Mouse (Mus musculus) left cerebral cortex, postnatal 25 days (tissue): ENCODE measurements at regions not wholly inside any gene's neighbourhood (a gene's known extent, or its start where the extent isn't known, plus 50 kb on each side); places are given as distances from the start of the nearest gene placed in this dataset.

Experiments used
- DNase-seq, 2 experiments: peaks; one replicate each; pipeline ENCODE4 v3.0.0; 2022; ENCODE audit warnings: low spot score in 2 of 2, mixed read lengths in 1 of 2
- intact Hi-C: fragments of 180-260 bp; cut with DNase I; formaldehyde crosslinking; loops from one replicate; pipeline ENCODE4 v1.15.1; 2025

DNA sequence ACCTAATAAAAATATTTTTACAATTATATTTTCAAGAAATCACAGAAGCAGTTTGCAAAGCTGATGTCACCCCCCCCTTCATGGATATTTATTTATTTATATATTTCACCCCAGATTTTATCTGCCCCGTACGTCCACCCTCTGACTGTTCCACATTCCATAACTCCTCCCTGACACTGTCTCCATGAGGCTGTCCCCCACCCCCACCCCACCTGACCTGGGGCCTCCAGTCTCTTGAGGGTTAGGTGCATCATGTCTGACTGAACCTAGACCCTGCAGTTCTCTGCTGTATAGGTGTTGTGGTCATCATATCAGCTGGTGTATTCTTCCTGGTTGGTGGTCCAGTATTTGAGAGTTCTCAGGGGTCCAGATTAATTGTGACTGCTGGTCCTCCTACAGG lies 1083.9 kb upstream of the Cadm2 start:
- no peak for DNase-seq
- intact Hi-C loops = no loop called here

DNA sequence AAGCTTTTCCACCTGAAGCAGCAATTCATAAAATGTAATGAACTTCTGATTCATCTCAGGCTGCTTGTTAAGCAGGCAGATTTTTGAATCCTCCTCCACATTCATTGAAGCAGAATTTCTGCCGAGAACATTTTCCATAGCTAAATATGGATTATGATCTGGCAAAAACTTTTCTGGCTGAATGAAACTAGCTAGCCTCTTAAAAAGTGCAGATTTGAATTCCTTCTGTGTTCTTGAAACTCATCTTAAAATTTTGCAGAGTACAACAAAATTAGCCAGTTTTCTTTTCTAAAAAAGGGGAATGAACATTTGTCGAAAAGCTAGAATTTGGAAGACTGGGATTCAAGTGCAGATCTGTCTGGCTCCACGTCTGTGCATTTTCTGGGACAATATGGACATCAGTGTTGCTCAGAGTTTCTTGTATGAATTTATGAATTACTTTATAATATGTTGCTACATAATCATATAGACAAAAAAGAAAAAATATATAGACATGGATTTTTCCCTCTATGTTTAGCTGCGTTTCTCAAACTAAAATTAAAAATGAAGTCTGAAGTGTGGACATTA lies 1046.3 kb upstream of the Cadm2 start:
- peak; percentile 16 to 87 for DNase-seq
- intact Hi-C loops = loop anchor here (5.0 kb wide), 1 partner anchor 1050 kb away; no protein-coding TSS in a partner anchor

- intact Hi-C loops = no loop called here
- no peak for DNase-seq
Measured at GRCm38 (mm10) chr16:68658436-68658835, 1037.7 kb upstream of the Cadm2 start.

DNA sequence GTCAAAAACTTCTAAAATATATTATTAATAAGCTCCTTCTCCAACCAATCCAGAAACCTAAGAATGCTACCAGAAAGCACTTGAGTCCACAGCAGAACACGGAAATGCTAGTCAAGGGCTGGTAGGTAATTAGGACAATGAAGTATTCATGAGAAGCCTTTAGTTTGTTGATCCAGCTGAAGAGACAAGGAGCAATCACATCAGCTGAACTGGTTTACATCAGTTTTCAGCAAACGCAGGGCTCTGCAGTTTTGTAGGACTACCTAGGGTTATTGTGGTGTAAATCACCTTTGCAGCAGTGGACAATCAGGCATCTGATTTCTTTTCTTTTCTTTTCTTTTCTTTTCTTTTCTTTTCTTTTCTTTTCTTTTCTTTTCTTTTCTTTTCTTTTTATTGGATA lies 1007.3 kb upstream of the Cadm2 start:
- DNase-seq = no peak
- intact Hi-C loops = no loop called here

DNA sequence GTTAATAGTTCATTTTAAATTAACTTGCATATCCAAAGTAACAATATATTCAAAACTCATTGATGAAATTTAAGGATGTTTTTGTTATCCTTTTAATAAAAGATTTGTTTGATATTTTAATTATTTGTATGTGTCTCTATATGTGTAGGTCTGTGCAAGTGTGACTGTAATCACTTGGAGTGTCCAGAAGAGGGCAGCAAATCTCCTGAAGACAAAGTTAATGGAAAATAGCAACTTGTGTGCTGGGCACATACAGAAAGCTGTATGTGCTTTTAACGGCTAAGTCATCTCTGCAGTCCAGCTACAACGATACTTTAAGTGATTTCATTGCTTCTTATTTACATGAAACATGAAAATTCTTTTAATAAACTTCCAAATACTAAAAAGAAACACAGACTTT lies 993.3 kb upstream of the Cadm2 start:
- DNase-seq = peak in 1 of 2 experiments; percentile 2
- intact Hi-C loops = no loop called here
